Mouse (Mus musculus) embryonic facial prominence, embryonic 12.5 days (tissue): ENCODE data around the gene Rab11a. TPM values are rescaled to one million over a fixed set of nuclear protein-coding genes. Genes with fewer than 3 reads are reported as not detected.

Experiments used
- ATAC-seq: fragments of 200-750 bp; cut with Nextera tagmentation; 2 replicates; pipeline ENCODE4 v1.8.0; 2017; ENCODE audit not compliant: insufficient number of reproducible peaks, insufficient read depth, low FRiP score, low TSS enrichment
- H3K27ac ChIP-seq: fragments of 300-500 bp; sonication (generic); 2 replicates; pipeline ENCODE4 v1.5.1; 2016; ENCODE audit warnings: mild to moderate bottlenecking
- H3K27me3 ChIP-seq: fragments of 300-500 bp; sonication (generic); 2 replicates; pipeline ENCODE4 v1.6.1; 2016; ENCODE audit warnings: mild to moderate bottlenecking, moderate library complexity
- H3K36me3 ChIP-seq: fragments of 300-500 bp; sonication (generic); 2 replicates; pipeline ENCODE4 v1.6.1; 2016; ENCODE audit warnings: mild to moderate bottlenecking
- H3K4me1 ChIP-seq: fragments of 300-500 bp; sonication (generic); 2 replicates; pipeline ENCODE4 v1.6.1; 2016
- H3K4me2 ChIP-seq: fragments of 300-500 bp; sonication (generic); replicated peaks from 2 replicates; pipeline ENCODE4 v1.6.1; 2016; ENCODE audit warnings: mild to moderate bottlenecking, moderate library complexity
- H3K4me3 ChIP-seq: fragments of 300-500 bp; sonication (generic); 2 replicates; pipeline ENCODE4 v1.5.1; 2016; ENCODE audit warnings: mild to moderate bottlenecking
- H3K9ac ChIP-seq: fragments of 300-500 bp; sonication (generic); 2 replicates; pipeline ENCODE4 v1.6.1; 2016; ENCODE audit warnings: mild to moderate bottlenecking, moderate library complexity
- H3K9me3 ChIP-seq: fragments of 300-500 bp; sonication (generic); 2 replicates; pipeline ENCODE4 v1.6.1; 2016; ENCODE audit warnings: mild to moderate bottlenecking, moderate library complexity
- WGBS: fragments of 180-500 bp; shearing (Covaris S2); methylation state at CpG from one replicate; pipeline ENCODE4 v1.1.7; 2016; 5-methylcytosine and 5-hydroxymethylcytosine counted together
- polyA plus RNA-seq: library from polyadenylated mRNA; unstranded; fragments of >200 nt; fragmentation: Nextera tagmentation; extraction: Ambion mirVana; gene quantifications from 2 replicates; pipeline ENCODE4 v1.2.1, GENCODE M21; 2016

Rab11a gene
- polyA plus RNA-seq, 1 experiment from 2014 or later, result 283 TPM

GRCm38 (mm10) chr9:64703420-64703965, 34.1 kb downstream of the Rab11a start:
- Histone ChIP-seq H3K4me1 (no peaks in the 10 kb centered on the region), H3K9me3 (no peaks in the 10 kb centered on the region), H3K27me3 (no peaks in the 10 kb centered on the region), H3K9ac (no peak overlapping the region), H3K27ac (no peak overlapping the region), H3K4me3 (no peak overlapping the region), H3K4me2 (no peak overlapping the region), H3K36me3 (peaks cover 9% of the 10 kb centered on the region; the same call in 1 of the 2 replicates)
- no peak for ATAC-seq

- Histone ChIP-seq H3K27ac (no peak overlapping the region), H3K4me3 (no peak overlapping the region), H3K9me3 (no peaks in the 10 kb centered on the region), H3K4me2 (no peak overlapping the region), H3K9ac (no peak overlapping the region), H3K27me3 (no peaks in the 10 kb centered on the region), H3K36me3 (peaks cover 5% of the 10 kb centered on the region; the same call in 1 of the 2 replicates), H3K4me1 (no peaks in the 10 kb centered on the region)
- WGBS, result 66% methylated on average over 2 of the region's 2 CpGs
- no peak for ATAC-seq
Measured at GRCm38 (mm10) chr9:64702937-64703336, 34.6 kb downstream of the Rab11a start.

GRCm38 (mm10) chr9:64702391-64702790, 35.2 kb downstream of the Rab11a start:
- ATAC-seq, result no peak
- H3K4me3 ChIP-seq, result no peak overlapping the region
- H3K9ac ChIP-seq, result no peak overlapping the region
- H3K4me2 ChIP-seq, result no peak overlapping the region
- H3K36me3 ChIP-seq, result peaks cover 5% of the 10 kb centered on the region; the same call in 1 of the 2 replicates
- no peaks in the 10 kb centered on the region for H3K4me1 ChIP-seq
- no peak overlapping the region for H3K27ac ChIP-seq
- H3K9me3 ChIP-seq, result no peaks in the 10 kb centered on the region
- H3K27me3 ChIP-seq, result no peaks in the 10 kb centered on the region

- Histone ChIP-seq H3K4me2 (no peak overlapping the region), H3K4me1 (no peaks in the 10 kb centered on the region), H3K27ac (no peak overlapping the region), H3K9me3 (no peaks in the 10 kb centered on the region), H3K36me3 (peaks cover 5% of the 10 kb centered on the region; the same call in 1 of the 2 replicates), H3K27me3 (no peaks in the 10 kb centered on the region), H3K4me3 (no peak overlapping the region), H3K9ac (no peak overlapping the region)
- ATAC-seq, result no peak
- WGBS, result 94% methylated on average over 1 of the region's 1 CpGs
Measured at GRCm38 (mm10) chr9:64701651-64702050, 35.9 kb downstream of the Rab11a start.

- Histone ChIP-seq H3K9ac (no peak overlapping the region), H3K4me2 (no peak overlapping the region), H3K27me3 (no peaks in the 10 kb centered on the region), H3K27ac (no peak overlapping the region), H3K4me3 (no peak overlapping the region), H3K4me1 (no peaks in the 10 kb centered on the region), H3K36me3 (peaks cover 5% of the 10 kb centered on the region; the same call in 1 of the 2 replicates), H3K9me3 (no peaks in the 10 kb centered on the region)
- 84% methylated on average over 4 of the region's 4 CpGs for WGBS
- no peak for ATAC-seq
Measured at GRCm38 (mm10) chr9:64700451-64701311, 36.9 kb downstream of the Rab11a start.

- Histone ChIP-seq H3K9me3 (no peaks in the 10 kb centered on the region), H3K4me3 (no peak overlapping the region), H3K27me3 (no peaks in the 10 kb centered on the region), H3K4me1 (no peaks in the 10 kb centered on the region), H3K36me3 (peaks cover 20% of the 10 kb centered on the region; the same call in 1 of the 2 replicates), H3K27ac (no peak overlapping the region), H3K4me2 (no peak overlapping the region), H3K9ac (no peak overlapping the region)
- no peak for ATAC-seq
- whole genome bisulfite sequencing, result 87% methylated on average over 1 of the region's 1 CpGs
Measured at GRCm38 (mm10) chr9:64698586-64698985, 39.0 kb downstream of the Rab11a start.

- Histone ChIP-seq H3K4me1 (no peaks in the 10 kb centered on the region), H3K4me3 (no peak overlapping the region), H3K9me3 (no peaks in the 10 kb centered on the region), H3K36me3 (peaks cover 21% of the 10 kb centered on the region; the same call in 1 of the 2 replicates), H3K27me3 (no peaks in the 10 kb centered on the region), H3K4me2 (no peak overlapping the region), H3K27ac (no peak overlapping the region), H3K9ac (no peak overlapping the region)
- 92% methylated on average over 5 of the region's 5 CpGs for WGBS
- ATAC-seq, result no peak
Measured at GRCm38 (mm10) chr9:64697677-64698076, 39.9 kb downstream of the Rab11a start.

- WGBS, result 69% methylated on average over 1 of the region's 1 CpGs
- H3K4me3 ChIP-seq, result no peak overlapping the region
- H3K36me3 ChIP-seq, result peaks cover 21% of the 10 kb centered on the region; the same call in 1 of the 2 replicates
- H3K4me2 ChIP-seq, result no peak overlapping the region
- no peak for ATAC-seq
- H3K4me1 ChIP-seq, result no peaks in the 10 kb centered on the region
- H3K27ac ChIP-seq, result no peak overlapping the region
- H3K9me3 ChIP-seq, result no peaks in the 10 kb centered on the region
- H3K9ac ChIP-seq, result no peak overlapping the region
- no peaks in the 10 kb centered on the region for H3K27me3 ChIP-seq
Measured at GRCm38 (mm10) chr9:64697006-64697405, 40.6 kb downstream of the Rab11a start.

- ATAC-seq, result no peak
- Histone ChIP-seq H3K27ac (no peak overlapping the region), H3K27me3 (no peaks in the 10 kb centered on the region), H3K36me3 (peaks cover 18% of the 10 kb centered on the region; the same call in 1 of the 2 replicates), H3K4me2 (no peak overlapping the region), H3K9ac (no peak overlapping the region), H3K9me3 (no peaks in the 10 kb centered on the region), H3K4me3 (no peak overlapping the region), H3K4me1 (0 out of 2 replicates have a peak, but pooled peaks cover under 1% of the 10 kb centered on the region)
- WGBS, result 90% methylated on average over 4 of the region's 4 CpGs
Measured at GRCm38 (mm10) chr9:64696404-64696803, 41.2 kb downstream of the Rab11a start.

- no peak for ATAC-seq
- H3K9me3 ChIP-seq, result no peaks in the 10 kb centered on the region
- no peaks in the 10 kb centered on the region for H3K27me3 ChIP-seq
- H3K4me3 ChIP-seq, result no peak overlapping the region
- H3K4me1 ChIP-seq, result 0 out of 2 replicates have a peak, but pooled peaks cover 3% of the 10 kb centered on the region
- H3K9ac ChIP-seq, result no peak overlapping the region
- no peak overlapping the region for H3K27ac ChIP-seq
- H3K36me3 ChIP-seq, result peaks cover 16% of the 10 kb centered on the region; the same call in 1 of the 2 replicates
- 75% methylated on average over 1 of the region's 1 CpGs for WGBS
- no peak overlapping the region for H3K4me2 ChIP-seq
Measured at GRCm38 (mm10) chr9:64695266-64695665, 42.3 kb downstream of the Rab11a start.

GRCm38 (mm10) chr9:64693094-64693493, 44.5 kb downstream of the Rab11a start:
- Histone ChIP-seq H3K27ac (no peak overlapping the region), H3K36me3 (peaks cover 16% of the 10 kb centered on the region; the same call in 1 of the 2 replicates), H3K27me3 (no peaks in the 10 kb centered on the region), H3K9ac (no peak overlapping the region), H3K9me3 (no peaks in the 10 kb centered on the region), H3K4me1 (0 out of 2 replicates have a peak, but pooled peaks cover 3% of the 10 kb centered on the region), H3K4me2 (no peak overlapping the region), H3K4me3 (no peak overlapping the region)
- WGBS, result 74% methylated on average over 2 of the region's 2 CpGs
- no peak for ATAC-seq

- Histone ChIP-seq H3K36me3 (peaks cover 16% of the 10 kb centered on the region; the same call in 1 of the 2 replicates), H3K4me3 (no peak overlapping the region), H3K4me2 (no peak overlapping the region), H3K27ac (no peak overlapping the region), H3K9me3 (no peaks in the 10 kb centered on the region), H3K27me3 (no peaks in the 10 kb centered on the region), H3K4me1 (peaks cover 6% of the 10 kb centered on the region; the same call in 1 of the 2 replicates), H3K9ac (0 out of 2 replicates have a peak overlapping the region, but pooled peaks have one; percentile 4)
- ATAC-seq, result peak; percentile 63; the same call in 1 of the 2 replicates
- WGBS, result 3% methylated on average over 7 of the region's 7 CpGs
Measured at GRCm38 (mm10) chr9:64691176-64691575, 46.4 kb downstream of the Rab11a start.
